7 mouse cellular contexts compared by ENCODE assay signal in the genomic region with DNA sequence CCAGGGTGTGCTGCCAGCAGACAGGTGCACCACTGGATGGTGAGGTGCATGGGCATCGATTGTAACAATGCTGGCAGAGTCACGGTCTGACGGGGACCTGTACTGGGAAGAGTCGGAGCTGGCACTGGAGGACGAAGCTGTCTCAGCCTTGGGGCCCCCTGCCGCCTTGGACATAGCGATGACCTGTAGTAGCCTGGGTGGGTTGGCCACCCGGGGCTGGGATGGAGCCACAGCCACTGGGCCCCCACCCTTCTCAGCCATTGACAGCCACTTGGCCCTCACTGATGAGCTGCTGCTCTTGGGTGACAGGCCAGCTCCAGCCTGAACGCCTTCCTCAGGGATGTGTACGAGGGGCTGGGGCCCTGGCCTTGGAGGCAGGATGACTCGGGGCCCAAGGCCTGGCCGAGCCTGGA. TPM values are rescaled to one million over a fixed set of nuclear protein-coding genes. Genes with fewer than 3 reads are reported as not detected.
A peak's percentile ranks its signal among the peaks of the same experiment; 100 is the strongest.
DNase-seq lines count a peak whose midpoint lies in the region; ATAC-seq and TF ChIP-seq lines count a peak whose summit lies in the region.

No protein-coding gene starts in this region.

- H3K9me3 ChIP-seq in liver, embryonic 11.5 days (ENCODE audit: control insufficient read depth, low read length), result no peaks in the 10 kb centered on the region
- no peaks in the 10 kb centered on the region for H3K9me3 ChIP-seq in forebrain, embryonic 13.5 days (replicated peaks)
- H3K9me3 ChIP-seq in limb, embryonic 10.5 days (replicated peaks), result no peaks in the 10 kb centered on the region
- no peaks in the 10 kb centered on the region for H3K9me3 ChIP-seq in neural tube, embryonic 15.5 days (replicated peaks)

- ATAC-seq in liver, embryonic 11.5 days (replicated peaks; ENCODE audit: low FRiP score), result peak; percentile 38; the same call in 1 of the 2 replicates
- peak; percentile 23 for ATAC-seq in forebrain, embryonic 13.5 days
- ATAC-seq in neural tube, embryonic 15.5 days (ENCODE audit: low FRiP score), result peak; percentile 6

- peak; percentile 64 for DNase-seq in liver, embryonic 11.5 days (ENCODE audit: low spot score)
- no peak for DNase-seq in liver
- DNase-seq in limb, embryonic 10.5 days (ENCODE audit: low spot score), result peak; percentile 48
- no peak for DNase-seq in thymus, adult 2 months
- no peak for DNase-seq in gastrocnemius, postnatal 10 days

- H3K27ac ChIP-seq in liver, embryonic 11.5 days (ENCODE audit: low read depth, low read length), result no peak overlapping the region
- peak overlapping the region; percentile 57; the same call in 1 of the 2 replicates for H3K27ac ChIP-seq in forebrain, embryonic 13.5 days
- no peak overlapping the region for H3K27ac ChIP-seq in limb, embryonic 10.5 days
- peak overlapping the region; percentile 51; the same call in 1 of the 2 replicates for H3K27ac ChIP-seq in neural tube, embryonic 15.5 days (replicated peaks)
- no peak overlapping the region for H3K27ac ChIP-seq in thymus, adult 2 months (ENCODE audit: control insufficient read depth, insufficient read depth, low read length)

- no peak overlapping the region for H3K9ac ChIP-seq in liver, embryonic 11.5 days (ENCODE audit: low read depth, low read length)
- no peak overlapping the region for H3K9ac ChIP-seq in forebrain, embryonic 13.5 days
- peak overlapping the region; percentile 20; the same call in 1 of the 2 replicates for H3K9ac ChIP-seq in neural tube, embryonic 15.5 days (replicated peaks)

- H3K4me3 ChIP-seq in liver, embryonic 11.5 days (ENCODE audit: low read depth, low read length), result no peak overlapping the region
- H3K4me3 ChIP-seq in forebrain, embryonic 13.5 days, result 0 out of 2 replicates have a peak overlapping the region, but pooled peaks have one; percentile 2
- H3K4me3 ChIP-seq in limb, embryonic 10.5 days, result peak overlapping the region; percentile 9; the same call in 1 of the 2 replicates
- no peak overlapping the region for H3K4me3 ChIP-seq in neural tube, embryonic 15.5 days (replicated peaks)
- H3K4me3 ChIP-seq in thymus, adult 2 months (ENCODE audit: control insufficient read depth, insufficient read depth, low read length), result no peak overlapping the region

- H3K27me3 ChIP-seq in liver, embryonic 11.5 days (replicated peaks; ENCODE audit: control insufficient read depth, insufficient read depth, low read length), result no peaks in the 10 kb centered on the region
- H3K27me3 ChIP-seq in forebrain, embryonic 13.5 days, result no peaks in the 10 kb centered on the region
- no peaks in the 10 kb centered on the region for H3K27me3 ChIP-seq in limb, embryonic 10.5 days (ENCODE audit: low read depth, poor library complexity, severe bottlenecking)
- no peaks in the 10 kb centered on the region for H3K27me3 ChIP-seq in neural tube, embryonic 15.5 days (replicated peaks)
- no peaks in the 10 kb centered on the region for H3K27me3 ChIP-seq in thymus, adult 2 months (ENCODE audit: control insufficient read depth, insufficient read depth, low read length)

- no peak for TF ChIP-seq POLR2A in thymus, adult 2 months (IDR thresholded peaks at IDR 0.05; ENCODE audit: control insufficient read depth, extremely low read depth, insufficient read depth, low read length, poor library complexity)

- H3K36me3 ChIP-seq in liver, embryonic 11.5 days (ENCODE audit: control insufficient read depth, insufficient read depth, low read length), result peaks cover 36% of the 10 kb centered on the region
- peaks cover 86% of the 10 kb centered on the region for H3K36me3 ChIP-seq in forebrain, embryonic 13.5 days (ENCODE audit: poor library complexity, severe bottlenecking)
- peaks cover 96% of the 10 kb centered on the region for H3K36me3 ChIP-seq in limb, embryonic 10.5 days
- peaks cover 75% of the 10 kb centered on the region for H3K36me3 ChIP-seq in neural tube, embryonic 15.5 days
- H3K36me3 ChIP-seq in thymus, adult 2 months (ENCODE audit: control insufficient read depth, insufficient read depth, low read length), result peaks cover 40% of the 10 kb centered on the region

- no peaks in the 10 kb centered on the region; the same call in 1 of the 2 replicates for H3K4me1 ChIP-seq in liver, embryonic 11.5 days (replicated peaks; ENCODE audit: control insufficient read depth, insufficient read depth, low read length)
- peaks cover 28% of the 10 kb centered on the region for H3K4me1 ChIP-seq in forebrain, embryonic 13.5 days
- peaks cover 26% of the 10 kb centered on the region for H3K4me1 ChIP-seq in limb, embryonic 10.5 days
- H3K4me1 ChIP-seq in neural tube, embryonic 15.5 days, result peaks cover 46% of the 10 kb centered on the region
- no peaks in the 10 kb centered on the region for H3K4me1 ChIP-seq in thymus, adult 2 months (replicated peaks; ENCODE audit: control insufficient read depth, insufficient read depth, low read length)

- no peak for TF ChIP-seq CTCF in thymus, adult 2 months (IDR thresholded peaks at IDR 0.05; ENCODE audit: borderline replicate concordance, control insufficient read depth, extremely low read depth, insufficient read depth, low read length, poor library complexity)

- 61% methylated on average over 12 of the region's 12 CpGs for WGBS in liver, embryonic 11.5 days
- 67% methylated on average over 12 of the region's 12 CpGs for WGBS in forebrain, embryonic 13.5 days
- 74% methylated on average over 12 of the region's 12 CpGs for WGBS in limb, embryonic 10.5 days
- 64% methylated on average over 12 of the region's 12 CpGs for WGBS in neural tube, embryonic 15.5 days
- 93% methylated on average over 12 of the region's 12 CpGs for WGBS in thymus, adult 2 months

- no peak overlapping the region for H3K4me2 ChIP-seq in liver, embryonic 11.5 days
- H3K4me2 ChIP-seq in forebrain, embryonic 13.5 days, result no peak overlapping the region; the same call in 1 of the 2 replicates
- no peak overlapping the region for H3K4me2 ChIP-seq in neural tube, embryonic 15.5 days

RNA-seq across cellular contexts. Expression of gene Prtn3, which starts 9.1 kb away (rescaled TPM):
- polyA plus RNA-seq in liver, embryonic 11.5 days (2014; fragmentation: Nextera tagmentation; extraction: Ambion mirVana), result 50.9 and 52.4 TPM in 2 replicates
- 12.8 and 15.9 TPM in 2 replicates for polyA plus RNA-seq in forebrain, embryonic 13.5 days (2015; fragmentation: Nextera tagmentation; extraction: Ambion mirVana)
- polyA plus RNA-seq in limb, embryonic 10.5 days (2016; fragmentation: Nextera tagmentation; extraction: Ambion mirVana), result 9.1 and 15.3 TPM in 2 replicates
- polyA plus RNA-seq in neural tube, embryonic 15.5 days (2015; fragmentation: Nextera tagmentation; extraction: Ambion mirVana), result 9.0 and 9.5 TPM in 2 replicates
- 5.3 and 9.2 TPM in 2 replicates for polyA plus RNA-seq in thymus, adult 2 months (2012; rRNA removed)
- total RNA-seq in gastrocnemius, postnatal 10 days (2021), result 1 to 10 TPM in 1 of 2 experiments, not detected in 1; 2.1 TPM

RNA-seq across cellular contexts. Expression of gene Plppr3, which starts 9.2 kb away (rescaled TPM):
- 17.6 and 20.9 TPM in 2 replicates for polyA plus RNA-seq in liver, embryonic 11.5 days (2014; fragmentation: Nextera tagmentation; extraction: Ambion mirVana)
- polyA plus RNA-seq in forebrain, embryonic 13.5 days (2015; fragmentation: Nextera tagmentation; extraction: Ambion mirVana), result 290 and 308 TPM in 2 replicates
- polyA plus RNA-seq in limb, embryonic 10.5 days (2016; fragmentation: Nextera tagmentation; extraction: Ambion mirVana), result 108 and 140 TPM in 2 replicates
- 316 and 385 TPM in 2 replicates for polyA plus RNA-seq in neural tube, embryonic 15.5 days (2015; fragmentation: Nextera tagmentation; extraction: Ambion mirVana)
- 1.1 and 1.9 TPM in 2 replicates for polyA plus RNA-seq in thymus, adult 2 months (2012; rRNA removed)
- 1 to 10 TPM in 1 of 2 experiments, under 1 TPM in 1; 0.49 to 1.6 TPM for total RNA-seq in gastrocnemius, postnatal 10 days (2021)

RNA-seq across cellular contexts. Expression of gene Ptbp1, which starts 11.0 kb away (rescaled TPM):
- 329 and 336 TPM in 2 replicates for polyA plus RNA-seq in liver, embryonic 11.5 days (2014; fragmentation: Nextera tagmentation; extraction: Ambion mirVana)
- 148 and 171 TPM in 2 replicates for polyA plus RNA-seq in forebrain, embryonic 13.5 days (2015; fragmentation: Nextera tagmentation; extraction: Ambion mirVana)
- 485 and 494 TPM in 2 replicates for polyA plus RNA-seq in limb, embryonic 10.5 days (2016; fragmentation: Nextera tagmentation; extraction: Ambion mirVana)
- 55.8 and 121 TPM in 2 replicates for polyA plus RNA-seq in neural tube, embryonic 15.5 days (2015; fragmentation: Nextera tagmentation; extraction: Ambion mirVana)
- 583 and 703 TPM in 2 replicates for polyA plus RNA-seq in thymus, adult 2 months (2012; rRNA removed)
- total RNA-seq in gastrocnemius, postnatal 10 days (2021), result 100 to 1,000 TPM in 1 of 2 experiments, 10 to 100 TPM in 1; 75.2 to 110 TPM

RNA-seq across cellular contexts. Expression of gene Elane, which starts 20.9 kb away (rescaled TPM):
- polyA plus RNA-seq in liver, embryonic 11.5 days (2014; fragmentation: Nextera tagmentation; extraction: Ambion mirVana), result 11.1 and 11.8 TPM in 2 replicates
- polyA plus RNA-seq in forebrain, embryonic 13.5 days (2015; fragmentation: Nextera tagmentation; extraction: Ambion mirVana), result 0.24 TPM in 1 of 2 replicates, not detected in the other
- polyA plus RNA-seq in limb, embryonic 10.5 days (2016; fragmentation: Nextera tagmentation; extraction: Ambion mirVana), result not detected in 2 replicates
- polyA plus RNA-seq in neural tube, embryonic 15.5 days (2015; fragmentation: Nextera tagmentation; extraction: Ambion mirVana), result 0.31 and 0.50 TPM in 2 replicates
- 3.7 and 8.9 TPM in 2 replicates for polyA plus RNA-seq in thymus, adult 2 months (2012; rRNA removed)
- 1 to 10 TPM in 1 of 2 experiments, not detected in 1; 1.9 TPM for total RNA-seq in gastrocnemius, postnatal 10 days (2021)

RNA-seq across cellular contexts. Expression of gene Cfd, which starts 25.5 kb away (rescaled TPM):
- polyA plus RNA-seq in liver, embryonic 11.5 days (2014; fragmentation: Nextera tagmentation; extraction: Ambion mirVana), result not detected in 2 replicates
- polyA plus RNA-seq in forebrain, embryonic 13.5 days (2015; fragmentation: Nextera tagmentation; extraction: Ambion mirVana), result not detected in 2 replicates
- not detected in 2 replicates for polyA plus RNA-seq in limb, embryonic 10.5 days (2016; fragmentation: Nextera tagmentation; extraction: Ambion mirVana)
- not detected in 2 replicates for polyA plus RNA-seq in neural tube, embryonic 15.5 days (2015; fragmentation: Nextera tagmentation; extraction: Ambion mirVana)
- polyA plus RNA-seq in thymus, adult 2 months (2012; rRNA removed), result 1,248 and 1,398 TPM in 2 replicates
- total RNA-seq in gastrocnemius, postnatal 10 days (2021), result 10 to 100 TPM; 21.5 to 22.8 TPM

Comparison
In these comparisons a context has a peak if more than half of its experiments do, and no peak if none do; other contexts are left out.
1. DNase-seq: peak in liver, embryonic 11.5 days (single experiment) and limb, embryonic 10.5 days (single experiment); none in liver (single experiment), thymus, adult 2 months (single experiment) and gastrocnemius, postnatal 10 days (single experiment).
2. H3K27ac ChIP-seq: peak in forebrain, embryonic 13.5 days (single experiment) and neural tube, embryonic 15.5 days (single experiment); none in liver, embryonic 11.5 days (single experiment), limb, embryonic 10.5 days (single experiment) and thymus, adult 2 months (single experiment).
3. H3K4me3 ChIP-seq: peak in forebrain, embryonic 13.5 days (single experiment) and limb, embryonic 10.5 days (single experiment); none in liver, embryonic 11.5 days (single experiment), neural tube, embryonic 15.5 days (single experiment) and thymus, adult 2 months (single experiment).
4. Peak in every context shown above with its lines, with median percentiles within 50 percentile points of each other: ATAC-seq.